Comparison of ENCODE assay signal across 20 mouse cellular contexts in the genomic region with DNA sequence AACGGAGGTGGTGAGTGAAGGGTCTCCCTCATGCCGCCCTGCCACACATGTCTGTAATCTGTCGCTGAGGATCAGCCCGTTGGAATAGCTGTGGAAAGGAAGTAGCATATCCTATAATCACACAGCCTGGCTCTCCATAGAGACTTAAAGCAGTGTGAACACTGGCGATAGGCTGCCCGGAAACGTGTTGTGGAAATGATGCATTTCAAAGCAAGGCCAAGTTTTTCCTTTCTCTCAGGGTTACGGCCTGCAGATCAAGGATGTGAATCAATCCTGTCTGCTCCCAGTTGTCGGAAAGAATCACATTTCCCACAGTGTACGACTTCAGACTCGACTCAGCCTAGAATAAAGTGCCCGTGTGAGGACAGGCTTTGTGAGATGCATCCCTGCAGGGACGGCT. TPM values are rescaled to one million over a fixed set of nuclear protein-coding genes. Genes with fewer than 3 reads are reported as not detected.
DNase-seq lines count a peak whose midpoint lies in the region; ATAC-seq and TF ChIP-seq lines count a peak whose summit lies in the region.
"Had no signal": no experiment of that assay in that cellular context is flagged by ENCODE, and none has a peak within 500 bp of the region (broad histone marks: within the 10 kb centered on the region; RNA-seq: fewer than 3 reads in every experiment).

No protein-coding gene starts in this region.

- H3K27me3 ChIP-seq in lung, embryonic 14.5 days (ENCODE audit: insufficient read depth, low read length): no peaks in the 10 kb centered on the region
- H3K27me3 ChIP-seq: CH12.LX; forebrain, embryonic 13.5 days; hindbrain, embryonic 13.5 days; liver, embryonic 13.5 days had no signal

- intact Hi-C loops in heart, postnatal 10 days (cut with DNase I): no loop called here

- H3K9me3 ChIP-seq in lung, embryonic 14.5 days (ENCODE audit: low read depth, low read length): no peaks in the 10 kb centered on the region
- H3K9me3 ChIP-seq: embryonic facial prominence, embryonic 10.5 days; forebrain, embryonic 13.5 days; hindbrain, embryonic 13.5 days; limb, embryonic 10.5 days; liver, embryonic 13.5 days; midbrain, embryonic 12.5 days had no signal

- H3K4me1 ChIP-seq in lung, embryonic 14.5 days (ENCODE audit: insufficient read depth): no peaks in the 10 kb centered on the region
- H3K4me1 ChIP-seq: forebrain, embryonic 13.5 days had no signal

- no peak overlapping the region for H3K4me2 ChIP-seq in lung, embryonic 14.5 days
- H3K4me2 ChIP-seq: forebrain, embryonic 13.5 days; hindbrain, embryonic 13.5 days; liver, embryonic 13.5 days; midbrain, embryonic 12.5 days had no signal

- peak; percentile 42 for DNase-seq in adrenal gland, adult 8-10 months
- DNase-seq in adrenal gland, postnatal 4 days (ENCODE audit: low spot score in 2 of 2): no peak
- peak; percentile 32 for DNase-seq in lung, embryonic 14.5 days
- DNase-seq in lung, postnatal 25 days (ENCODE audit: low spot score): no peak
- peak; percentile 43 to 56 for DNase-seq in heart, adult 9 months (ENCODE audit: low spot score in 2 of 2)
- DNase-seq in heart, postnatal 10 days: peak; percentile 32 to 36
- DNase-seq: cerebellum, adult 11 months; cerebellum, postnatal 36 days; kidney, adult 9 months; layer of hippocampus, postnatal 36 days; liver, embryonic 13.5 days; lung, postnatal 36 days; thymus, postnatal 25 days had no signal

- no peak for TF ChIP-seq CTCF in lung, embryonic 14.5 days (IDR thresholded peaks at IDR 0.05; ENCODE audit: low read depth)

- no peak overlapping the region for H3K9ac ChIP-seq in lung, embryonic 14.5 days
- H3K9ac ChIP-seq: forebrain, embryonic 13.5 days; hindbrain, embryonic 13.5 days; liver, embryonic 13.5 days; midbrain, embryonic 12.5 days had no signal

- H3K4me3 ChIP-seq in lung, embryonic 14.5 days (ENCODE audit: low read depth, low read length): no peak overlapping the region
- H3K4me3 ChIP-seq: embryonic facial prominence, embryonic 10.5 days; forebrain, embryonic 13.5 days; hindbrain, embryonic 13.5 days; limb, embryonic 10.5 days; liver, embryonic 13.5 days; midbrain, embryonic 12.5 days had no signal

- H3K27ac ChIP-seq in lung, embryonic 14.5 days (ENCODE audit: low read depth): no peak overlapping the region
- H3K27ac ChIP-seq: embryonic facial prominence, embryonic 10.5 days; forebrain, embryonic 13.5 days; hindbrain, embryonic 13.5 days; limb, embryonic 10.5 days; liver, embryonic 13.5 days; midbrain, embryonic 12.5 days had no signal

- 61% methylated on average over 13 of the region's 13 CpGs for WGBS in lung, embryonic 14.5 days

- H3K36me3 ChIP-seq in lung, embryonic 14.5 days (ENCODE audit: insufficient read depth): peaks cover 8% of the 10 kb centered on the region; the same call in 1 of the 2 replicates

- no peak for ATAC-seq in lung, embryonic 14.5 days (ENCODE audit: insufficient read depth)
- no peak for ATAC-seq in megakaryocyte, adult 5-6 weeks (ENCODE audit: poor library complexity, severe bottlenecking)
- ATAC-seq: forebrain, embryonic 13.5 days had no signal

RNA-seq across cellular contexts. Expression of a gene that starts 33.1 kb away (rescaled TPM):
- 100 to 1,000 TPM in 1 of 4 experiments, 10 to 100 TPM in 3; 67.0 to 111 (median 83.5) TPM for total RNA-seq in adrenal gland, adult 8-10 months (2022)
- 10 to 100 TPM; 47.3 to 61.6 TPM for total RNA-seq in adrenal gland, postnatal 4 days (2021)
- polyA plus RNA-seq in lung, embryonic 14.5 days (2014; fragmentation: Nextera tagmentation; extraction: Ambion mirVana): 21.4 and 23.5 TPM in 2 replicates
- 10 to 100 TPM; 20.2 to 26.4 TPM for total RNA-seq in heart, postnatal 10 days (2021)
- total RNA-seq in megakaryocyte, adult 5-6 weeks (2015): 137 and 153 TPM in 2 replicates
- total RNA-seq in megakaryocyte, adult 5-6 weeks (2017): 137 and 148 TPM in 2 replicates

Comparison
In these comparisons a context has a peak if more than half of its experiments do, and no peak if none do; other contexts are left out.
1. DNase-seq: peak in adrenal gland, adult 8-10 months (single experiment), lung, embryonic 14.5 days (single experiment), heart, adult 9 months (2 of 2) and heart, postnatal 10 days (2 of 2); none in adrenal gland, postnatal 4 days (0 of 2) and lung, postnatal 25 days (single experiment).